Mouse (Mus musculus) gastrocnemius, adult 8-10 months (tissue): Measurements from ENCODE around the gene Ctnnbl1. TPM values are rescaled to one million over a fixed set of nuclear protein-coding genes. Genes with fewer than 3 reads are reported as not detected.

Experiments
- DNase-seq, 2 experiments: peaks; one replicate each; pipeline ENCODE4 v3.0.0; 2022; ENCODE audit warnings: low spot score in 2 of 2
- total RNA-seq, 4 experiments: library from RNA; stranded (reverse); gene quantifications; 2 replicates each; pipeline ENCODE4 v1.2.4; 2022

The Ctnnbl1 gene
- total RNA-seq, 4 experiments from 2014 or later: 9.3 to 12.8 (median 11.1) TPM

DNA sequence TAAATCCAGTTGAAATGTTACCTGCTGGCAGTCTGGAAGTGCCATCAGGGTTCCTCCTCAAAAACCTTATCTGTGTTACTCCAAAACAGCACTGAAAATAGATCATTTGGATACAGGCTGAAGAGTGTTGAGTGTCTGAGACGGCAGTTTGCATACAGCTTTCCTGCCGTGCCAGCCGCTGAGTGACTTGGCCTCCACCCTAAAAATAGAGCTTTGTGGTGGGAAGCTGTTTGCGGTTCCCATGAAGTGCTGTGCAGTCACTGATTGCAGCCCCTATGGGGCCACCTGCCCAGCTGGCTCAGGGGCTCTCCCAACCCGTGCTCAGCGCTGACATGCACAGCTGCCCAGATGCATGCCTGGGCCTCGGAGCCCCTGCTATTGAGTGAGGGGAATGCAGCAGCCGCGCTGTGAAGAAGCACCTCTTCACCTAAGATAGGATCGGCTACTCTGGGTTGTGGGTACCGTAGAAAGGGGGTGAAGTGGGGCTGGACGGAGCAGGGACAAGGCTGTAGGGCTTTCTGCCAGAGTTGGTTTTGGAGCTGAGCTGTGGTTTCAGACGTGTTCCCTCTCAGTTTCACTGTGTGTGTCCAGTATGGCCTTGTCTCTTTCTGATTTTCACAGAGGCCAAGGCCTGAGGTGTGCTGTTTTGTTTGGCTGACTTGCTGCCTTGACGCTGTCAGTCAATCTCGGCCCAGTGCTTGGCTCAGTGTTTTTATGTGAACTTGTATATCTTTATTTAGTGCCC lies 81.5 kb downstream of the Ctnnbl1 start:
- DNase-seq: no peak

DNA sequence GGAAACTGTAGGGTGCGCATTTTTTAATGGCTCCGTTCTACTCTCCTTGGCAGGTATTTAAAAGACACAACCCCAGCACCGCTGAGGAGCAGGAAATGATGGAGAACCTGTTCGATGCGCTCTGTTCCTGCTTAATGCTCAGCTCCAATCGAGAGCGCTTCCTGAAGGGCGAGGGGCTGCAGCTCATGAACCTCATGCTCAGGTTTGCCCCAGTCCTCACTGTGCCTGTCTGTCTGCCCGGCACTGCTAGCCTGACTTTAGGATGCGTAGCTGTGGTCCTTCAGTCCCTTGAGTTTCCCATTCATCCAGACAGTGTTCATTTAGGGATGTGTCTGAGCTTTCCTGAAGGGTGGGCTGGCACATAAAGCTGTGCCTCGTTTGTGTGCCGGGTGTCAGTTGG lies 82.2 kb downstream of the Ctnnbl1 start:
- no peak for DNase-seq

DNA sequence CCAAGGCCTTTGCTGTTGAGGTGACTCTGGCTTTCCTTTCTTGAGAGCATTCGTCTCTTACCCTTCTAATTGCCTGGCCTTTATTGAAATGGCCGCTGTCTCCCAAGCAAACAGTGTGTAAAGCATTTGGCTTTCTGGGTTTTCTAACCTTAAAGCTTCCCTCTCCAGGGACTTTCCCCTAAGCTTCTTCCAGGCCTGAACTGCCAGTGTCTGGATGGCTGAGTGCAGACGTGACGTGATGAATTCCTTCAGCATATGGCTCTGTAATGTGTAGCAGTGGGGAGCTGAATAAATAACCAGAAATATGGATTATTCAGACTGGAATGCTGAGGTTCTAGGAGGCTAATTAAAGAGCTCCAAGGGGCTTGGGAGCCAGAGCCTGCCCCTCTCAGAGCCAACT lies 84.1 kb downstream of the Ctnnbl1 start:
- DNase-seq: no peak

DNA sequence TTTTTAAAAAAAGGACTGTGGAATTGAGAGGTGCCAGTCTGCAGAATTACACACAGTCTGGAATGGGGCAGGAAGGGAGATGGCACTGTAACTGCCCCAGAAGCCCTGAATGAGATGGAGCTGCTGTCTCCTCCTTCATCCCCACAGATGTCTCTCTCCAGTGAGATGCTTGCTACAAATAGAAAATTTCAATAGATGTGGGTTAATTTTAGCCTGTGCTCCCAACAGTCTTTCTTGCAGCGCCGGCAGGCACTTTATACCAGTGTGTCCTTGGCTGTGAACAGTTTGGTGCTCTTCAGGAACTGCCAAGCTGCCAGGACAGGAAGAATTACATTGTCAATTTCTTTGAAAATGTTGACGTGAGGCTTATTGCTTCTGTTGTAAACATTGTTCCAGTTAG lies 86.3 kb downstream of the Ctnnbl1 start:
- no peak for DNase-seq

DNA sequence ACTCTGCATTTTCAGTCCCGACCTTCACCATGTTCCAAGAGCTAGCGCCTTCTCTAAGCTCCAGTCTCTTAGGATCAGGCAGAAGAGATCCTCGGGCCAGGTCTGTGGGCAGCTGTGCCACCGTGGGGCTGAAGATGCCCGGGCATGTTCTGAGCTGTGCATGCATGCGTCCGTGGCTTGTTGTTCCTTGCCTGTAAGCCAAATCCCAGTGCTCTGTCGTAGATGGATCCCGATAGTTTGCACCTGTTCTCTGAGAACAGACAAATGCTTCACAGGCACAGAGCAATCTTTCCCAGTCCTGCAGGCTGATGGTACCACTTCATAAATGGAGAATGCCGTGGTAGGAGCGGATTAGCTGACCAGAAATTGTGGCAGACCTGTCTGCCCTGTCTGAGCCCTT lies 87.0 kb downstream of the Ctnnbl1 start:
- no peak for DNase-seq

DNA sequence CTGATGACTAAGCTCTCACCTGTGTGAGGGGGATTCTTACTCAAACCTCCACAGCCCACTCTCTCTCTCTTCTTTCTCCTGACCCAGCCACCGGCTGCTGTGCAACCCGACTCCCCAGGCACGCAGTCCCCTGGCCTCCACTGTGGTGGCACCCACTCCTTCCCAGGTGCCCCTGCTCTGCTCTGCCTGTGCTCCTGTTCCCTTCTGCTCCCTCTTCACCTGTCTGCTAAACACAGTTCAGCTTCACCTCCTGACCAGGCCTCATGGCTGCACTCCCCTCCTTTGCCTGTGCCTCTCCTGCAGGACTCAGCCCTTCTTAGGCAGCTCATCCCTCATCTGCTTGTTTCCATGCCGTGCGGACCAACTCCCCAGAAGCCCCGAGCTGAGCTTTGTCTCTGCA lies 92.9 kb downstream of the Ctnnbl1 start:
- no peak for DNase-seq

DNA sequence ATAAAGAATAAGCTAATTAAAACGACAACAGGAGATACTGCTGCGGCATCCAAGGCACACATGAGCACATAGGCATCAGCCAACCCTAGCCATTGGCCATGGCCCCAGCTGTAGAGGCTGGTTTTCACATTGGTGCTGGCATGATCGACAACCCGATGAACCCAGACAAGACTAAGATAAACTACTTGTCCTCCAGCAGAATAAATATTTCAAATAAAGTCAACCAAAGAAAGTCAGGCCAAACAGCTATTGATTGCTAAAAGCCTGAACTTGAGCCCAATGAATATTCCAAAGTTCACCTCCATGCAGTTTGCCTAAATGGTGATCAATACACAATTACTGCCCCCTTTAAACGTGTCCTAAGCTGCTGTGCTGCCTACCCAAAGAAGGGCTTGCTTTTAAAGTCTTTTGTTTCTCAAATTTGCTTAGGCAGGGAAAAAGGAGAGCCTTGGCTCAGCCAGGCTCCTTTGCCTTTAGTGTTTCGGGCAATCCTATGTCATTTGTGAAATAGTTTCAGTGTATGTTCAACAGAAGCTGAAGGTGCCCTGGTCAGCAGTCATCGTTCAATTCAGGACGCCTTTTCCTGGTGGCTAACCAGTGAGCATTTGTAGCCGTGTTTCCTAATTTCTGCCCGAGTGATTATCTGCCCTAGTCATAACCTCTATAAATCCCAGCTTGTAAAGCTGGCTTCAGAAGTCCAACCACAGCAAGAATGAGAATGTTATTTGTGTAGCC lies 93.6 kb downstream of the Ctnnbl1 start:
- no peak for DNase-seq

DNA sequence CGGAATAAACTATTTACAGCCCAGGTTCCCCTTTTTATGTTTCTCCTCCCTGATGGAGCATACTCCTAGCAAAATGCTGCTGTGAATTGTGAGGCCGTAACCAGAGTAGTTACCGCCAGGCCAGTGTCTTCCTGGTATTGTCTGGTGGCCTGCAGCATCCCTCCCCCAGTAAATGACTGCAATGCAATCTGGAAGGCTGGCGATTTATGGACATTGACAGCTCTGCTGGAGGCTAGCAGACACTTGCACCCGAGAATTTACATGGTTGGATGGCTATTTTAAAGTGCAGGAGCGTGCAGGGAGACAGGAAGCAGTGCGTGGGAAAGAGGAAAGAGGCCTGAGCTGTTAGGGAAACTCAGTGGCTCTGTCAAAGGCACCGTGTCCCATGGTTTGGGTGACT lies 99.8 kb downstream of the Ctnnbl1 start:
- no peak for DNase-seq

DNA sequence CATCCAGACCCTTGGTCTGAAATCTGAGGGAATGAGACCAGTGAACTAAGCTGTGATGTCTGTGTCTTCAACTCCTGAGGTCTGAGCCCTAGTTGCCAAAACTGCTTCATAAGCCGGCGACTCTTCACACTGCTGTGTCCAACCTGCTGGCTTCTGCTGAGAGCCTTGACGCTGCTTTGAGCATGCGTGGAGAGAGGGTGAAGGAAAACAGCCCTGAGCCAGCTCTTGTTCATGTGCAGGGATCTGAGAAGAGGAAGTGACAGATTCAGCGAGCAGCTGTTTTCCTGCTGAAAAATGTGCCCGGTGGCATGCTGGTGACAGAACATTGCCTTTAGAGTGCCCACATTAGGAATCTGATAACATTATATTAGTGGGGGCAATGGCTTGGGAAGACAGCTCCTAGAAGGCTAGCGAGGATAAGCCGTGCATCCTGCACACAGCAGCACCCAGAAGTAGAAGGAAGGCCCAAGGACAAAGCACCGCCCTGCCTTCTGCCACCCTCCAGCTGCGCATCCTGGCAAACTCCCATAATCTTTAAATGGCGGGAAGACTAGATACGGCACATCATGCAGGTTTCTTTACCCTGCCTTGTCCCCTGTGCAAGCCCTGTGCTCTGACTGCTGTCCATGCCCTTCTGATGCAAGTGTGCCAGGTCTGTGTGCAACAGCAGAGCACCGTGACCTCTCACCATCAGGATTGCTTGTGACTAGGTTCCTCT lies 101.2 kb downstream of the Ctnnbl1 start:
- DNase-seq: no peak

DNA sequence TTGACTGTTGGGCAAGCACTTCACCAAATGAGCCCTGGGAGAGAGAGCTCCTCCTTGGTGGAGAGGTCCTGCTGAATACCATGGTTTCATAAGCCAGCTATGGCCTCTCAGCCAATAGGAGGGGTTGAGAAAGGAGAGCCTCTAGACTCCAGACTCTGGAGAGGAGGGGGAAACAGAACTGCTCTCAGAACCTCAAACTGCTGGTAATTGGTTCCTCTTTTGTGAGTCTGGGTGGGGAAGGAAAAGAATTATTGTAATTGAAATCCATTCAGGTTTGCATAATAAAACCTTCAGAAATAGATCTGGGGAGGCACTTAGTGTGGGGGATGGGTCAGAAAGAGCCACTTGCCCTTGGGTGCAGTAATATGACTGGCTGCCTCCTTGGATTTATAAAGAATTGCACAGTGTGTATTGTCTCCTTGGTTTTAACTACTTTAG lies 103.5 kb downstream of the Ctnnbl1 start:
- DNase-seq: no peak

DNA sequence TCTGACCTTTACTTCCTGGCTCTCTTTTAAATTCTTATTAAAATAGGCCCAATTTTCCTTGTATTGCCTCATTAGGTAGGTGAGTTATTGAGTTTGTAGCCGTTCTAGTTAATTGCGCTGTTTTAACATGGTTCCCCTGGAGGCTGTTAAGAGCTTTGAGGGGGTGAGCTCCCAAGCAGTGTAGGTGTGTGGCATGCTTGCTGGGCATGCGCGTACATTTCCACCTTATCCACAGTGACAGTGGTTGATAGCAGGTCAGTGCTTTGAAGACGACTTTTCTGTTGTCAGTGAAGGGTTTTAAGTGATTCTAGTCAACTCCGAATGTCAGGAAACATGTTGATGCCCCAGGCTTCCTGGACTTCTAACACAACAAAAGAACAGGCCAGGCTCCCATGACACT lies 103.9 kb downstream of the Ctnnbl1 start:
- no peak for DNase-seq

DNA sequence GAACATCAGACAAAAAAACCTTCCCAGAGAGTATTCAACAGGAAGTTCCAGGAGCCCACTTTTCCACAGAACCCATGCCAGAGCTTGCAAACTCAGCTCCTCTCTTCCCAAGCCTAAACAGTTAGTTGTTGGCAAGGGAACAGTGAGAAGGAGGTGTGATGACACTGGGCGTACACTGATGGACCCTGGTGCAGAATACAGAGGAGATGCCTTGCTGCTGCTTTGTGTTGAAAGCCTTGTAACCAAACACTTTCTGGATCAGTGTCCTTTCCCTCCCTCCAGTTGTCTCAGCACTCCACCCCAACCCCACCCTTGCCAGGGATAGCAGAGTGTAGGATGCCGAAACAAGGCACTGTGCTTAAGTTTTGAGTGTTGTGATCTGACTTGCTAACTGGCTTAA lies 107.5 kb downstream of the Ctnnbl1 start:
- DNase-seq: no peak

DNA sequence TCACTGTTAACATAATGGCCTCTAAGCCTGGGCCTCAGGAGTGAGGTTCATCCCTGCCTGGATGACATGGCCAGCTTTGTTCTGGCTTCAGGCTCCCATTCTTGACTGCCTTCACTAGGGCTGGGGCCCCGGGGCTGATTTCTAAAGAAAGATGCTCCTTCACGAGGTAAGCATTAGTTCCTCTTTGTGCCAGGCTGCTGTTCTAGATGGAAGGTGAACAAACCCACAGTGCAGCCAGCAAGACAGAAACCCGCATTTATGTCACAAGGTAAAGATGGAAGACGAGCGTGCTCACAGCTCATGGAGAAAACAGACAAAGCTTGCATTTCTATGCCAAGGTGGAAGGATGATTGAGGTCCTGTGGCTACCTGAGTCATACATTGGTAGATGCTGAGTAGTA lies 108.6 kb downstream of the Ctnnbl1 start:
- no peak for DNase-seq

DNA sequence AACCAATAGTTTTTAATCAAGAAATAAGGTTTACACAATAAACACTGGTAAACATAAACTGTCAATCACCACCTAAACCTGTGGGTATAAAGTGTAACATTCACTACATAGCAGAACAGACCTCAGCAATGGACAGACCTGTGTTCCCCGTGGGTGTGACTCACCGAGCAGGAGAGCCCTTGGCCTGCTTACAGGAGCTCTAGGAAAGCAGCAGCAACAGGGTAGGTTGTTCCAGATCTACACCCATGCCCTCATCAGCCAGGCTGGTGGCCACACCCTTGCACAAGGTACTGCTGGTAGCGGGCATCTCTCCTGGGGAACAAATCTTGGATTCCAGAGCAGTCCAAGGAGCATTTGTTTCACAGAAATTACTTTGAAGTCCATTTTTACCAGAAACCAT lies 115.9 kb downstream of the Ctnnbl1 start:
- DNase-seq: no peak

DNA sequence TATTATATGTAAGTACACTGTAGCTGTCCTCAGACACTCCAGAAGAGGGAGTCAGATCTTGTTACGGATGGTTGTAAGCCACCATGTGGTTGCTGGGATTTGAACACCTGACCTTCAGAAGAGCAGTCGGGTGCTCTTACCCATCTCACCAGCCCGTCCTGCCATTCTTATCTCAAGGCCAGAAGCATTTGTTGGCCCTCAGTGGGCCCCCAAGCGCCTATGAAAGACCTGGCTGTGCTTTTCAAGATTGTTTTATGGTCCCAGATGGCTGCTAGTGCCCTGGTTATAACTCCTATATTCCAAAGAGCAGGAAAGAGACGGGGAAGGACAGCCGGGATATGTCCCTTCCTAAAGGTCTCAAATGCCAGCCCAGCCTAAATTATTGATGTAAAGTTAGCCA lies 118.6 kb downstream of the Ctnnbl1 start:
- DNase-seq: no peak

DNA sequence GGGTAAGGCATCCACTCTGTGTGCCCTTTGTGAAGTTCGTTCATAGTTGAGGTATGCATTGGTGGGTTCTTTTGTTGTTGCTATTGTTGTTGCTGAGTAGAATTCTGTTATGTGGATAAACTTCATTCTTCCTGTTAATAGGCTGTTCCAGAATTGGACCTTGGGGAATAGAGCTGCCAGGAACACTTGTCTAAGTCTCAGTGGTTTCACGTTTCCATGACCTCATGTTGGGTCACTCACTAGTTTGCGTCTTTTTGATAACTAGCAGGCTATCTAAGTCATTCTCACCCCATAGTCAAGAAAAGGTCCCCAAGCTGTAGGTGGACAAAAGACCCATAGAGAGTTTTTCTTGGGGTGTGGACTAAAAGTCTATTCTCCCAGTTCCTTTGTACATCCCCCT lies 120.3 kb downstream of the Ctnnbl1 start:
- no peak for DNase-seq

DNA sequence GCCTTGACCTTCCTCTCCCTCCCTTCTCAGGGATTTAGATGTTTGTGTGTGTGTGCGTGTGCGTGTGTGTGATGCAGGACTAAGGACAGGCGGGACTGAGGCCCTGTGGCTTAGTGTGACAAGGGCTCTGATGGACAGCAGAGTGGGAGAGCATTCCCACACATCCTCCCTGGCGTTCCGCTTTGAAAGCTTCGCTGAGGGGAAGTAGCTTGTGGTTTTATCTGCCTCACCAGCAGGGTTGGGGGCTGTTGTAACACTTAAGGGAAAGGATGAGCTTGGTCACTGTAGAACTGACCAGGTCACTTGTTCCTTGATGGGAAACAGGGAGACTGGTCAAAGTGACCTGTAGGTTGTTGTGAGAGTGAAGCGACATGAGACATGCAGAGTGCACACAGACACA lies 121.1 kb downstream of the Ctnnbl1 start:
- no peak for DNase-seq

DNA sequence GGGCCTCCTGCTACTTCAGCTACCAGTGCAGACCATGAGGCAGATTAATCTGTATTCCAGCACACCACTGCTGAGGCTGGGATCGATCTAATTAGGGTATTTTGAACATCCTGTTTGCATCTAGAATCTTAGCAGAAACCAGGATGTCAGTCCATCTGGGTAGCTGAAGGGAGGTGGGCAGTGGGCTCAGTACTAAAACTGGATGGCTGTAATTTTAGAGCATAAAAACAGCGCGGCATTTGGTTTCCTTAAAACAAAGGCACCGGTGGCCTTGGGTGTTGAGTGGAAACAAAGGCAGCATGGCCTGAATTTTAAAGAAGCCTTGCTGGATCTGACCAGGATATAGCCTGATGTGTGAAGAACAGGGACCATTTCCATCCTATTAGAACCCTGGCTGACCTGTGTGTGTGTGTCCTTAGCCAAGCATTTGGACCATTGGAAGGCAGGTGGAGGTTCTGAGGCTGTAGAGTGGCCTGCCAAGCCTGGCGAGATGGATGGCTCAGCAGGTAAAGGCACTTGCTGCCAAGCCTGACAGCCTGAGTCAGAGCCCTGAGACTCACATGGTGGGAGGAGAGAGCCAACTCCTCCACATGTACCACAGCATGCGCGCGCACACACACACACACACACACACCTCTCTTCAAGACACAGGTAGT lies 122.0 kb downstream of the Ctnnbl1 start:
- DNase-seq: no peak

DNA sequence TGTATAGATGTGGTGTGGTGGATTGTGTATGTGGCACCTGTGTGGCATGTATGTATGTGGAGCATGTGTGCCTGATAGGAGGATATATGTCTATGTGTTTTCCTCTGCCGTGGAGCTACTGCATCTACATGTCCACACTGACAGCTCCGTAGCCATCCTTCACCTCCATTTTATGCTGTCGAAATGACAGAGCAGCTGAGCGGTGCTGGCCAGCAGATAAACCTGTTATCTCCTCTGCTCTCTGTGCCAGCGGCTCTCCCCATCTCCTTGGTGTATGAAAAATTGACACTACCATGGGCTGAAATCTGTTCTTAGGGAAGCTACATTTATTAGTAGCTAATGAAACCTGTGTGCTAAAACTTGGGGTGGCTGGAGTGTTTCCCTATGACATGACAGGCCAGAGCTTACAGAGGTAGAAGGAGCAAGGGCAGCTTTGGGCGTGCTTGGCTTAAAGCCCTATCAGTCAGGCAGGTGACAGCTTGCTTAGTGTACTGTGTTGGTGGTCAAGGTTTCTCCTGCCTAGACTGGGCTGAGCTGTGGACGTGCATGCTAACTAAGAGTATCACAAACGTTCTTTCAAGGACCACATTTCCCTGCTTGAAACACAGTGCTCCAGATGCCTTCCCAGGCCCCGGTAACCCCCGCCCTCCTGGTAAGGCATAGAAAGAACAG lies 124.2 kb downstream of the Ctnnbl1 start:
- no peak for DNase-seq

DNA sequence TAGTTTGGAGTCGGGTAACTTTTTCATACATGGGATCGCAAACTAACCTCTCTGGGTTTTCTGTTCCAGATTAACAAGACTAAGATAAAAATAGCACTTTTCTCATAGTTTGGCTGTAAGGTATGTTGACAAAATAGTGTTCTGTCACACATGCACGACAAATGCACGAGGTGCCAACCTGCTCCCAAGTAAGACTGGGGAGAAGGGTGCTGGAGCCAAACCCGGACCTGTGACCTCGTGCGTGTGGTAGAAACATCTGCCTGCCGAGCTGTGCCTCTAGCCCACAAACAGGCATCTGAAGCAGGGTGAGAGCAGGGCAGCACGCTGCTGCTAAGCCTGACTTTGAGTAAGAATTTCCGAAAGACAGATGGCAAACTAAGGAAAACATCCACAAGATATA lies 125.1 kb downstream of the Ctnnbl1 start:
- peak; percentile 33 to 59 for DNase-seq

DNA sequence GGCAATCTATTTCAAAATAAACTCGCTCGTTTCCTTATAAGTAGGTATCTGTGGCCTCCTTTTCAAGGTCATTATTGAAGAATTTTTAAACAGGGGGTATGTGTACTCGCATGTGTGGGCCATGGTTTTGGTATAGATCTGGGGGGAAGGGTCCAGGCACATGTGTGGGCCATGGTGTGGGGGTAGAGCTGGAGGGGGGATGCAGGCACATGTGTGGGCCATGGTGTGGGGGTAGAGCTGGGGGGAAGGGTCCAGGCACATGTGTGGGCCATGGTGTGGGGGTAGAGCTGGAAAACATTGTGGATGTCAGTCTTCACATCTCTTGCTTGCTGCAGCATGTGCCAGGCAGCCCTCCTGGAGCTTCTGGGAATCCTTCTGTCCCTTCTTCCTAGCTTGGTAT lies 129.9 kb downstream of the Ctnnbl1 start:
- no peak for DNase-seq
